Mouse (Mus musculus) embryonic stem cell, embryonic (primary cell): ENCODE measurements around the gene Dock7.
"Not testable (repeated sequence)": the region's sequence is repeated elsewhere in the genome, so short reads cannot be mapped to it uniquely, and the experiment has no call there.

ENCODE experiments used
- CTCF ChIA-PET, 4 experiments: fragments of 300-600 bp in 2 of 4; fragments of 350-600 bp in 2 of 4; sonication (Branson Sonifier 250); formaldehyde crosslinking; loops; one replicate each; lab custom pipeline; 2022; ENCODE audit warnings: inconsistent platforms in 2 of 4; lab: Charles Lee
- POLR2A ChIA-PET, 4 experiments: fragments of 300-600 bp in 2 of 4; fragments of 350-600 bp in 2 of 4; sonication (Branson Sonifier 250); formaldehyde crosslinking; loops; one replicate each; lab custom pipeline; 2022; ENCODE audit warnings: antibody characterized with exemption in 4 of 4, inconsistent platforms in 1 of 4; lab: Charles Lee

The Dock7 gene

GRCm38 (mm10) chr4:99068806-99069205, 51.9 kb downstream of the Dock7 start:
- CTCF ChIA-PET = interaction anchor here in 1 of 4 experiments (0.6 kb wide), 1 partner anchor 13 kb away, joined by 4 read pairs; no protein-coding TSS in a partner anchor
- POLR2A ChIA-PET = interaction anchor here in 1 of 4 experiments (0.8 kb wide), 1 partner anchor 143 kb away, joined by 3 read pairs; no protein-coding TSS in a partner anchor

- CTCF ChIA-PET = no interaction called here
- POLR2A ChIA-PET = interaction anchor here in 2 of 4 experiments (0.7 to 1.2 kb wide), 5 partner anchors 8 to 177 kb away, joined by 3 to 4 read pairs (median 3); partner anchors contain the start of gene Usp1 (in 1 of the 2)
Measured at GRCm38 (mm10) chr4:99064524-99064923, 56.2 kb downstream of the Dock7 start.

- ChIA-PET POLR2A (no interaction called here), CTCF (no interaction called here)
Measured at GRCm38 (mm10) chr4:99048581-99048980, 72.1 kb downstream of the Dock7 start.

- POLR2A ChIA-PET = no interaction called here
Measured at GRCm38 (mm10) chr4:99046471-99046870, 74.2 kb downstream of the Dock7 start.

GRCm38 (mm10) chr4:99044854-99045253, 75.9 kb downstream of the Dock7 start:
- ChIA-PET CTCF (no interaction called here), POLR2A (no interaction called here)

More at GRCm38 (mm10) chr4:99046471-99046870, 74.2 kb downstream of the Dock7 start:
- CTCF ChIA-PET = no interaction called here

GRCm38 (mm10) chr4:99032921-99033320, 87.8 kb downstream of the Dock7 start:
- ChIA-PET POLR2A (no interaction called here), CTCF (no interaction called here)

- CTCF ChIA-PET = no interaction called here
- POLR2A ChIA-PET = interaction anchor here in 2 of 4 experiments (0.7 kb wide), 2 partner anchors 8 to 108 kb away, joined by 3 to 4 read pairs; no protein-coding TSS in a partner anchor
Measured at GRCm38 (mm10) chr4:99030686-99031085, 90.0 kb downstream of the Dock7 start, which contains the start of gene Angptl3. TSS of gene Angptl3 (plus strand) at chr4:99030954.

- ChIA-PET CTCF (no interaction called here), POLR2A (interaction anchor here in 1 of 4 experiments (0.6 kb wide), 1 partner anchor 1009 kb away, joined by 5 read pairs; no protein-coding TSS in a partner anchor)
Measured at GRCm38 (mm10) chr4:99028377-99028776, 92.3 kb downstream of the Dock7 start.

- CTCF ChIA-PET = interaction anchor here in 1 of 4 experiments (0.5 kb wide), 1 partner anchor 535 kb away, joined by 3 read pairs; no protein-coding TSS in a partner anchor
- POLR2A ChIA-PET = interaction anchor here in 1 of 4 experiments (1.2 kb wide), 1 partner anchor 9 kb away, joined by 3 read pairs; no protein-coding TSS in a partner anchor
Measured at GRCm38 (mm10) chr4:99022221-99022620, 98.5 kb downstream of the Dock7 start.

- ChIA-PET CTCF (no interaction called here), POLR2A (interaction anchor here in 1 of 4 experiments (0.5 kb wide), 1 partner anchor 49 kb away, joined by 3 read pairs; no protein-coding TSS in a partner anchor)
Measured at GRCm38 (mm10) chr4:99011039-99011438, 109.7 kb downstream of the Dock7 start.

- POLR2A ChIA-PET = interaction anchor here in 1 of 4 experiments (0.9 kb wide), 2 partner anchors 9 to 187 kb away, joined by 3 read pairs; partner anchors contain the start of gene Atg4c
- CTCF ChIA-PET = interaction anchor here in 1 of 4 experiments (0.7 kb wide), 1 partner anchor 23 kb away, joined by 9 read pairs; no protein-coding TSS in a partner anchor
Measured at GRCm38 (mm10) chr4:99006319-99006718, 114.4 kb downstream of the Dock7 start.

- ChIA-PET POLR2A (interaction anchor here in 2 of 4 experiments (0.6 to 0.9 kb wide), 3 partner anchors 9 to 1047 kb away, joined by 3 read pairs; partner anchors contain the start of gene Atg4c (in 1 of the 2)), CTCF (no interaction called here)
Measured at GRCm38 (mm10) chr4:99005574-99005973, 115.1 kb downstream of the Dock7 start.

GRCm38 (mm10) chr4:98993491-98993890, 127.2 kb downstream of the Dock7 start:
- CTCF ChIA-PET = no interaction called here
- POLR2A ChIA-PET = no interaction called here

GRCm38 (mm10) chr4:98984701-98985100, 136.0 kb downstream of the Dock7 start:
- POLR2A ChIA-PET = interaction anchor here in 1 of 4 experiments (0.8 kb wide), 1 partner anchor 196 kb away, joined by 3 read pairs; no protein-coding TSS in a partner anchor
- CTCF ChIA-PET = no interaction called here

GRCm38 (mm10) chr4:98979976-98980375, 140.7 kb downstream of the Dock7 start:
- CTCF ChIA-PET = not testable (repeated sequence)

GRCm38 (mm10) chr4:98978693-98979092, 142.0 kb downstream of the Dock7 start:
- POLR2A ChIA-PET = interaction anchor here in 1 of 4 experiments (1.1 kb wide), 1 partner anchor 10 kb away, joined by 3 read pairs; no protein-coding TSS in a partner anchor
- CTCF ChIA-PET = interaction anchor here in 1 of 4 experiments (0.8 kb wide), 1 partner anchor 39 kb away, joined by 3 read pairs; no protein-coding TSS in a partner anchor

More at GRCm38 (mm10) chr4:98979976-98980375, 140.7 kb downstream of the Dock7 start:
- POLR2A ChIA-PET = interaction anchor here in 1 of 4 experiments (0.8 kb wide), 1 partner anchor 40 kb away, joined by 5 read pairs; no protein-coding TSS in a partner anchor

GRCm38 (mm10) chr4:98978288-98978687, 142.4 kb downstream of the Dock7 start:
- POLR2A ChIA-PET = interaction anchor here in 1 of 4 experiments (1.1 kb wide), 1 partner anchor 10 kb away, joined by 3 read pairs; no protein-coding TSS in a partner anchor

GRCm38 (mm10) chr4:98975741-98976140, 145.0 kb downstream of the Dock7 start:
- CTCF ChIA-PET = no interaction called here

More at GRCm38 (mm10) chr4:98978288-98978687, 142.4 kb downstream of the Dock7 start:
- CTCF ChIA-PET = interaction anchor here in 1 of 4 experiments (0.8 kb wide), 1 partner anchor 39 kb away, joined by 3 read pairs; no protein-coding TSS in a partner anchor

GRCm38 (mm10) chr4:98969946-98970345, 150.8 kb downstream of the Dock7 start:
- CTCF ChIA-PET = no interaction called here
- POLR2A ChIA-PET = no interaction called here

More at GRCm38 (mm10) chr4:98975741-98976140, 145.0 kb downstream of the Dock7 start:
- POLR2A ChIA-PET = interaction anchor here in 1 of 4 experiments (1.3 kb wide), 1 partner anchor 53 kb away, joined by 5 read pairs; the partner anchor contains the start of gene Usp1
